Mouse (Mus musculus): ENCODE measurements at regions not wholly inside any gene's neighbourhood (a gene's known extent, or its start where the extent isn't known, plus 50 kb on each side); places are given as distances from the start of the nearest gene placed in this dataset.

GRCm38 (mm10) chr10:17178627-17179026, 544.4 kb upstream of the Cited2 start:
- TF ChIP-seq CTCF (IDR thresholded peaks at IDR 0.05; ENCODE audit: extremely low read depth, insufficient read depth, insufficient read length, insufficient replicate concordance), result no peak
- no peak for TF ChIP-seq POLR2A (IDR thresholded peaks at IDR 0.05; ENCODE audit: low read depth, low read length)

Data from spleen, adult 2 months (tissue).